Mouse (Mus musculus): ENCODE results near the gene Rffl.

GRCm38 (mm10) chr11:82867956-82868355 is 3.1 kb downstream of the Rffl start:
- TF ChIP-seq CTCF (IDR thresholded peaks at IDR 0.05; ENCODE audit: low read depth), result no peak
- TF ChIP-seq EP300 (IDR thresholded peaks at IDR 0.05; ENCODE audit: low read depth), result no peak
